Mouse (Mus musculus) kidney, adult 9 months (tissue): ENCODE results near the gene Rnf213.

Experiments used
- DNase-seq: peaks from one replicate; pipeline ENCODE4 v3.0.0; 2022

Gene Rnf213

DNA sequence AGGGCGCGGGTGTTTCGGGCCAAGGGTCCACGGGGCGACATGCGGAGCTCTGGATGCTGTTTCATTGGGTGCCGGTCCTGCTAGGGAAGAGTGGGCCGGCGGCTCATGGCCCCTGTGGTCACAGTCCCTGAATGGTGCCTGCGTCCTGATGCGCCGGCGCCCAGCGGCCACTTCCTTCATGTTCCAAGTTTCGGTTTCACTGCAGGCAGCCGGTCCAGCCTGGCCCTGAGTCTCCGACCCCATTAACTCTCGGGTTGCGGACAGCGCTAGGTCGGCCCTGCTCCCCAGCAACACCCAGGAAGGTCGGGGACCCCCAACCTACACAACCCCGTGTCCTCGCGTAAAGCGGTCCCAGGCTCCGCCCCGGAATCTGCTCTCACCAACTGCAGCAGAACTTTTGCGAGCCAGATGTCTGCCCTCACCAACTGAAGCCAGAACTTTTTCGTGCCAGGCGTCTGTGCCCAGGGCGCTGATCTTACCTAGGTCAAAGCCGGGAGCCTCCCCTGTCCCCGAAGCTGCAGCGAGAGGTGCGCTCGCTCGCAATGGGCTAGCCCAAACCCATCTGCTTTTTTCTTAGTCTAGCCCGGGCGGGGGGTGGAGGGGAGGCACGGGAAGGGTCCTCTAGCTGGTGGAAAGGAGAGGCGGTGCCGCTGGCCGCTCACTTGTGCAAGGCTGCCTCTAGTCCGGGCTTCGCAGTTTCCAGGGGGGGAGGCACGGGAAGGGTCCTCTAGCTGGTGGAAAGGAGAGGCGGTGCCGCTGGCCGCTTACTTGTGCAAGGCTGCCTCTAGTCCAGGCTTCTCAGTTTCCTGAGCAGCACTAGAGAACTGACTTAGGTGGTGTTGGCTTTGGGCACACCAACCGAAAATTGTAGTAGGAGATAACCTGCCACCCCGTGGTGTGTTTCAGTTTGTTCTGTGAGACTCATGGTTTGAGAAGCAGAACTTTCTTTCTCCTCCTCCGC, 2.3 kb upstream of the Rnf213 start:
- peak; percentile 80 for DNase-seq

DNA sequence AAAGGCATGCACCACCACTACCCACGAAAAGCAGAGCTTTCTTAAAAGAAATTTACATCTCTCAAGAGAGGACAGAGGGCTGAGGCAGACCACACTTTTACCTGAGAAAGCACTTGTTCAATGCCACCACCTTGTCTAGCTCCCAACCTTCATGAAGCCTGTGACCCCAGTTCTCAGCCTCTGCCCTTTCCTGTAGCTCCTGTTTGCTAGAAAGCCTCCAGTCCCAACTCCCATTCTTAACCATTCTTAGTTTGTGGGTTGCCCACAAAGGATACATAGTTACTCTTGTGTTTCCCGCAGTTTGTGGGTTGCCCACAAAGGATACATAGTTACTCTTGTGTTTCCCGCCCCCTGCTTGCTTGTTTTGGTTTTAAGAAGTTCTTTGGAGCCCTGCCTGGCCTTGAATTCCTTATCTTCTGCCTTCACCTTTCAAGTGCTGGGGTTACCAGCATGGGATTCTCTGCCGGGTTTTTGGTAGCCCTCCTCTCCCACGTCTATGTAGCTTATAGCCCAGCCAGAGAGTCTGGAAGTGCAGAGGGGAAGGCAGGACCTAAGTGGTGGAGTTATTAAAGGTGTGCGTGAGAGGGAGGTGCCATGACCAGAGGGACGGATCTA, 1.4 kb upstream of the Rnf213 start:
- no peak for DNase-seq

DNA sequence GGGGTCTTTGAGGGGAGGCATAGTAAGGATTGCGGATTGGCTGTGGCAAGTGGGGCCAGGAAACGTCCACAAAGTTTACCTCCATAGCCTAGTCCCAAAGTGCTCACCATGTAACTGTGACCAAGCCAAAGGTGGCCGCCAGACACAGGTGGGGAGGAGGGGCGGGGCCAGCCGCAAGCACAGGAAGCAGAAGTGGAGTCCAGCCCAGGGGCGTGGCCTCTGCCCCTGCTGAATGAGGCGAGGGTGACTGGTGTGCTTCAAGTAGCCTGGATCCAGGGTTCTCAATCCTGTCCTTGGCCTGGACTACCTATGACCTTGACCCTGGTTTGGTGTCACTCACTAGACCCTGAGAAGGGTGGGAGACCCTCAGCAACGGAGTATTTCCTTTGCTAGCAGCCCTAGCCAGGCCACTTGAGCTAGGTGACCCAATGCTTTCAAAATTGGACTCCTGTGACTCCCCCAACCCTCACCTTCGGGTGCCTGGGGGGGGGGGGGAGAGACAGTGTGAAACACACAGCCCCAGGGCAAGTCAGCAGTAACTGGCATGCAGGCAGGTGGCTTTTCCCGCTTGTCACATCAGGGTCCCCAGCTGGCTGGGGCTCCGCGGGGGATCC, 792 bp upstream of the Rnf213 start:
- DNase-seq = peak; percentile 90

DNA sequence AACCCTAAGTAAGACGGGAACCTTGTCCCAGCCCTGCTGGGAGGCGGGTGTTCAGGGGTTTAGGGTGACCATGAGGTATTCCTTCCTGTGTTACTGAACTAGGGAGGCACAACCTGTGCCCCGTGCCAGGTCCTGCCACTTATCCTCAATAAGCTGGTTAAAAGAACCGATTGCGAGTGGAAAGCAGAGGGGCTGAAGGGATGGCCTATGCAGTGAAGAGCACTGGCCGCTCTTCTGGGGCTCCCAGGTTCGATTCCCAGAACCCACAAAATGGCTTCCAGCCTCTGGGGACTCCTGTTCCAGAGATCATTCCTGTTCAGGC, 544 bp downstream of the Rnf213 start:
- DNase-seq = no peak

DNA sequence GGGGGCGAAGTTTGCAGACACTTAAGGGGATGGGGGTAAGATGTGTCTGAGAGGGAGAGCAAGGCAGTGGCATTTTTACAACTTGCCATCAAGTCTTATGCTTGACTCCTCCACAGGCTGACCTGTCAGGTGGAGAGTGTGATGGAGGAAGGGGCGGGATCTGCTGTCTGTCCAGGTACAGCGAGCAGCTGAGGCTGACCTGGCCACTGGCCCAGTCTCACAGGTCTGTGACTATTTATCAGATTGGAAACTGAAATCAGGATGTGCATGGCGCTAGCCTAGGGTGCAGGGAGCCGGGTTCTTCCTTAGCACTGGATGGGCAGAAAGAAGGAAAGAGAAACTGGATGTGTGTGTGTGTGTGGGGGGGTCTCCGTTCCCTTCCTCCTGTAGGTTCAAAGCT, 1.3 kb downstream of the Rnf213 start:
- no peak for DNase-seq

DNA sequence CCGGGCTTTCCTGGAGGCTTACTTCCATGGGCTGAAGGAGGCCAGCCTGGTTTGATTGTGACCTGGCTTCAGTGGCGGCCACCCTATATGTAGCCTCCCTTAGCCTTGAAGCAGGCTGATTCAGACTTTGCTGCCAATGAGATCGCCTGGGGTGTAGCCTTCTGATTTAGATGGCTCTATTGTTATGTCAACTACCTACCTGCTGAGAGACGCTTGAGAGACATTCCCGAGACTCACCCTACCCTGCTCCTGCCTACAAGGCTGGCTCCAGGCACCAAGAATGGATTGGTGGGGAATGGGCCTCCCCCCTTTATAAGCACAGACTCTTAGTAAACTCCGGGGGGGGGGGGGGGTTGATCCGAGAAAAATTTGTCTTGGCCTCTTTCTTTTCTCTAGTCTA, 2.5 kb downstream of the Rnf213 start:
- DNase-seq = no peak

DNA sequence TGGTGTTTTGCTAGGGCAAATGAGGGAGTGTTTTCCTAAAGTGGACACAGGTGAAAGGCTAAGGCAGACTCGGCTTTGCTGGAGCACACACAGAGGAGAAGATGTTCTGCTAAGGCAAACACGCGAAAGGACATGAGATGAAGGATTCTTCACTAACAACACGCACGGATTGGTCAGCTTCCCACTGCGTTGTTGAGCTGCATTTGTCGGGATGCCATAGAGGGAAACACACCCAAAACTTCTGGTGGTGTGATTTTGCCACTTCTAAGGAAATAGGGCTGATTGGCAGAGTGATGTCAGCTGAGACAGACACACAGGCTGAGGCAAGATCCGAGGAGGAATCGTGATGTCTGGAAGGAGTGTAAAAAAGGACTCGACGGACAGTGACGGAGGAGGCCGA, 3.0 kb downstream of the Rnf213 start:
- no peak for DNase-seq

DNA sequence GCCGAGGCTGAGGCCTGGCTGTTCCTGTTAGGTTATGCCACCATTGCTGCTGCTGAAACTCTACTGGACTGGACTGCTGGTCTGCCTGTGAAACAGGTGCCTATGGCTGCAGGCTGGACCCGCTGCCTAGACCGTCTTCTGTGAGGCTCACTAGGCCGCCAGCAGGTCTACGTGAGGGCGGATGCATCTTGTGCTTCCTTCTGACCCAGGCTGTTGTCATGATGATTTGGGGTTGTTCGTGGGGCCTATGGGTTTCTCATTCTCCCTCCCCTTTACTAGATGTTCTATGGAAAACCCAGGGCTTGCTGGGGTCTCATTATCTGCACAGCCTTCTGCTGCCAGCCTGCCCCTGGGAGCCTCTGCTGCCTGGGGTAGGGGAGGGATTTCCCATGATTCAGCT, 3.6 kb downstream of the Rnf213 start:
- no peak for DNase-seq

DNA sequence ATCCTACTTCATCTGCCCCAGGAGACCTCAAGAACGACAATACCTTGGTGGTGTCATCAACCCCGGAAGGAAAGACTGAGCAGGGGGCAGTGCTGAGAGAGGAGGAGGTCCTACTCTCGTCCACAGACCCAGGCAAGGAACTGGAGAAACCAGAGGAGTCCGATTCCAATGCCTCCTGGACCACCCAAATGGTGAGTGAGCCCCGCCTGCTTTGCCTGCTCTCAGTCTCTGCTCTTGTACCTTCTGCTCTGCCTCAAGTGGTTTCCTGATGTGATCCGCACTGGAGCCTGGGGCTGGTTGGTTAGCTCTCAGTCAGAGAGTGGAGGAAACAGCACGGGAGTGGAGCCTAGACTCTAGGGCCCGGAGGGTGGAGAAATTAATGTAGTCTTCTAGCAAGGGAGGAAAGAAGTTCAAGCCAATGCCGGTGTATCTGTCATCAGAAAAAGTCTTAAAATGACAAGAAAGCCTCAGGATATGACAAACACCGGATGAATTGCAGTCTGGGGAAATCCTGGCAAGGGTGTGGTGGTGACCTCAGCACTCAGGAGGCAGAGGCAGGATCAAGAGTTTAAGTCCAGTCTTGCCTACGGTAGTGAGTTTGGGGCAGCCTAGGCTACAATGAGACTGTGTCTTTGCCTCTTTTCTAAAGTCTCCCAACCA, 9.7 kb downstream of the Rnf213 start:
- DNase-seq = no peak

DNA sequence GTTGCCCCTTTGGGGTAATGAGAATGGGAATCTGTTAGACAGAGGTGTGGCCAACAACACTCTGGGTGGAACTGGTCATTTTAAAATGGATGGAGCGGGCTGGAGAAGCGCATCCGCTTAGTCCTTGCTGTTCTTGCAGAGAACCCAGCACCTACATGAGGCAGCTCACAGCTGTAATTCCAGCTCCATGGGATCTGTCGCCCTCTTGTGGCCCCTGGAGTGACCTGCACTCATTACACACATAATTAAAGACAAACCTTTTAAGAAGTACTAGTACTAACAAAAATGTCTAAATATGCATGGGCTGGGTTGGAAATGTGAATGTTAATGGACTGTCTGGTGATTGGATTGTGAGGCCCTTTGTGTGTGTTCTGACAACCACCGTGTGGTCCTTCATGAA, 11.7 kb downstream of the Rnf213 start:
- DNase-seq = peak; percentile 64

DNA sequence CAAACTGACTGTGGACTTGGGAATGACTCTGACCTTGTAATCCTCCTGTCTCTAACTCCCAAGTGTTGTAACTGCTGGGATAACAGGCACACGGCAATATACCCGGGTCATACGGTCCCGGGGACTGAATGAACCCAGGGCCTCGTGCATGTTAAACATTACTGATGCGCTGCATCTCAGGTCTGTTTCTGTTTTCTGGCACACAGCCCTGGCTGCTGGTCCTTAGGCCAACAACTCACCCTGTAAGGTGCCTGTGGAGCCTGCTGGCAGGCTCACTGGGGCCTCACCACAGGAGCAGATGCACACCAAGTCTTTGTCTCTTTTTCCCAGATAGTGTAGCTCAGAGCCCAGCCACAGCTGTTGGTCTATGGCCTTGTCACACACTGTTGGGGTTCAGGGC, 14.5 kb downstream of the Rnf213 start:
- peak; percentile 45 for DNase-seq

DNA sequence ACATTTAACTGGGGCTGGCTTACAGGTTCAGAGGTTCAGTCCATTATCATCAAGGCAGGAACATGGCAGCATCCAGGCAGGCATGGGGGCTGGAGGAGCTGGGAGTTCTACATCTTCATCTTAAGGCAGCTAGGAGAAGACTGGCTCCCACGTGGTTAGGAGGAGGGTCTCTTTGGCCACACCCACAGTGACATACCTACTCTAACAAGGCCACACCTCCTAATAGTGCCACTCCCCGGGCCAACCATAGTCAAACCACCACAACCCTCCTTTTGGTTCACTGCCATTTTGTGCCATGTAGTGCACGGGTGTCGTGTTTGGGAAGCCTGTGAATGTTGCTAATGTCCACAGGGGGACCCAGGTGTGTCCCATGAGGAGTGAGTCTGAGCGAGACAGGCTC, 15.1 kb downstream of the Rnf213 start:
- no peak for DNase-seq

DNA sequence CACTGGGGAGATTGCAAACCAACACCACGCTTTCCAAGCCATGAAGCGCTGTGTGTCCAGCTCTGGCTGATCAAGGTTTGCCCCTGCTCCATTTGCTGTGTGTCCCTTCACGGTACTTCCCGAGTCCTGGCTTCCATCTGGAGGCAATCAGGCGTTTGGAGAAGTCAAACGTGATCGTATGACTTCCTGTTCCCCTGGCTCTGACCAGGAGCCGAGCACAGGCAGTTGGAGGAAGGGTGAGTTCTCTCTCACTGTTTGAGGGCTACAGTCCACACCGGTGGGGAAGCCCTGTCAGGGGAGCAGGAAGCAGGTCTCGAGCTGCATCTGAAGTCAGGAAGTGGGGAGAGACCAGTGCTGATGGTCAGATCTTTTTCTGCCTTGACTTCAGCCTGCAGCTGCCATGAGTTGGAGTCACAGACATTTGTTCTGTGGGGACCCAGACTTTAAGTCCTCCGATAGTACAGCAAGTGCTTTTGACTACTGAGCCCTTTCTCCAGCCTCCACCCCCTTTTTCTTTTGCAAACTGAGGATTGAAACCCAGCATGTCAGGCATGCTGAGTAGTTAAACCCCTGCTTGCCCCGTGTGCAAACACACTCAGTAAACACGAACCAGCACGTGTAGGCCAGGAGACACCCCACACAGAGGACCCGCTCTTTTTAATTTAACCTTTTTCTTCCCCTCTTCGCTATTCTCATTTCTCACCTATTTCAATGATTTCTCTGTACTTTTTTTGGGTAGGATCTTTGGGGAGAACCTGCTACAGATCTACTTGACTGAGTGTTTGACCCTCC, 26.6 kb downstream of the Rnf213 start:
- DNase-seq = no peak

DNA sequence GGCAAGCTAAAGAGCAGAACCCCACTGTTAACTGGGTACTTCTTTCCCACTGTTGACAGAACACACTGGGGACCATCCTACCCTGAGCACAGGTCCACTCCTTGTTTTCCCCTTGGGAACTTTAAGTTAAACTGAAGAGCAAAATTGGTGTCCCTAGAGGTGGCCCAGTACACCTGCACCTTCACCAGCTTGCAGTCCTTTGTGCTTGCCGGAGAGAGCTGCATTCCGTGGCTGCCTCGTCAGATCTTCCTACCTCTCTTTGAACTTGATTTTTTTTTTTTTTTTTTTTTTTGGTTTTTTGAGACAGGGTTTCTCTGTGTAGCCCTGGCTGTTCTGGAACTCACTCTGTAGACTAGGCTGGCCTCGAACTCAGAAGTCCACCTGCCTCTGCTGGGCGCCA, 27.5 kb downstream of the Rnf213 start:
- DNase-seq = no peak

DNA sequence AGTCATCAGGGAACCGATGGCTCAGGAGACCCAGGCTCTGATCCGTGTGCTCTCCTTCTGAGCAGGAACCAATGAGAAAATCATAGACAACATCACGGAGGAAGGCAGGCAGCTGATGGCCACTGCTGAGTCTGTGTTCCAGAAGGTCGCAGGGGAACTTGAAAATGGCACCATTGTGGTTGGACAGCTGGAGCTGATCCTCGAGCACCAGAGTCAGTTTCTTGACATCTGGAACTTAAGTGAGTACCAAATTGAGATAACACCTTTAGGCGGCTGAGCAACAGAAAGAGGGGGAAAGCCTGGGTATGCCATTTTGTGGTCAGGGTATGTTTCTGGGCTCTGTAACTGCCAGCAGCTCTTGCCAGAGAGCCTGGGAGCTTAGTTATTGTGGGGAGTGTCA, 34.5 kb downstream of the Rnf213 start:
- DNase-seq = no peak

DNA sequence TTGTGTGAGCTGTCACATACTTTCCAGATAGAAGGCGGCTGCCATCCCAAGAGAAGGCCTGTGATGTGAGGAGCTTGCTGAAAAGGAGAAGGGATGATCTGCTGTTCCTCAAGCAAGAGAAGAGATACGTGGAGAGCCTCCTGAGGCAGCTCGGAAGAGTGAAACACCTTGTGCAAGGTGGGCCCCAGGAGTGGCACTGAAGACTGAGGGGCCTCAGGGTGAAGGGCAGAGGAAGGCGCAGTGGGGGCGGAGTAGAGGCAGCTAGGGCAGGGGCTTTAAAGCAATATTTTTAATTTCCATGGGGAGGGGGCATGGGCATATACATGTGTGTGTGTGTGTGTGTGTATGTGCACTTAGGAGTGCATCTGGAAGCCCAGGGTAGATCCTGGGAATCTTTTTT, 35.1 kb downstream of the Rnf213 start:
- DNase-seq = no peak

DNA sequence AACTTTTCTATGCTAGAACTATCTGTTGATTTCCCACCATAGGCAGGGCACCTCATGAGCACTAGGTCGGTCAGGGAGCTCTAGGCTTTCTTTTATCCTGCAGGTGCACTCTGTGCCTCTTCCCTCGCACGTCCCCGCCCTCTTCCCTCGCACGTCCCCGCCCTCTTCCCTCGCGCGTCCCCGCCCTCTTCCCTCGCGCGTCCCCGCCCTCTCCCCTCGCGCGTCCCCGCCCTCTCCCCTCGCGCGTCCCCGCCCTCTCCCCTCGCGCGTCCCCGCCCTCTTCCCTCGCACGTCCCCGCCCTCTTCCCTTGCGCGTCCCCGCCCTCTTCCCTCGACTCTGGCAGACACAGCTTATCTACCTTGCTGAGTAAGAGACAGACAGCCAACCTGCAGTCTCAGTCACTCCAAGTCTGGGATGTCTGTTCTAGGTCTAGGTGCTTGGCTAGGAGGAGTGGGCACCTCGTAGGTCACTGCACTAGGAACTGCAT, 35.8 kb downstream of the Rnf213 start:
- DNase-seq = peak; percentile 57

DNA sequence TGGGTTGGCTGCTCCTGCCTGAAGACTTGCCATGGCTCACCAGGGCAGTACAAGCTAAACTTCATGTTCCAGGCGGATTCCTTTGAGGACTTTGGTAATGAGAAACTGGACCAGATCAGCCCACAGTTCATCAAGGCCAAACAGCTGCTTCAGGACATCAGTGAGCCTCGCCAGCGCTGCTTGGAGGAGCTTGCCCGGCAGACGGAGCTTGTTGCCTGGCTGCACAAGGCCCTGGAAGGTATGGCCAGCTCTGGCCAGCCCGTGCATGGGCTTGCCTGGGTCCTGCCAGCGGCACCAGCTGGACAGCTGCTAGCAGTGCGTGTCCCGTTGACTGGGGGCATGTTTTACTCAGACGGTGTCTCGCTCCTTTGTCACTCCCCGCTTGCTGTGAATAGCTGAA, 38.6 kb downstream of the Rnf213 start:
- no peak for DNase-seq

DNA sequence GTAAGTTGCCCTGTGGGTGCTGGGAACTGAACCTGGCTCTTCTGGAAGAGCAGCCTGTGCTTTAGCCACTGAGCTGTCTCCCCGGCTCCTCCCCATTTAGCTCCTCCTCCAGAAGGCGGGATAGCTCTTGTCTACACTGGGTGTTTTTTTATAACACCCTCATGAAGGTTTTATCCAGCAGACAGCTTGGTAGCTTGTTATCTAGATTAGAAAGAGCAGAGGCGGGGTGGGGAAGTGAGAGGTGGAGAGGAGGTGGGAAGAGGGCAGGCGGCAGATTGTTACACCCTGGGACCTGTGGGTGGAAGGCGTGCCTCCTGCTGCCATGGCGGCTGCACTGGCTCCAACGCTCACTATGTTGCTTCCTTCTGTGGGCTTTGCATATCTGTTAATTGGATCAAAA, 39.8 kb downstream of the Rnf213 start:
- DNase-seq = no peak

DNA sequence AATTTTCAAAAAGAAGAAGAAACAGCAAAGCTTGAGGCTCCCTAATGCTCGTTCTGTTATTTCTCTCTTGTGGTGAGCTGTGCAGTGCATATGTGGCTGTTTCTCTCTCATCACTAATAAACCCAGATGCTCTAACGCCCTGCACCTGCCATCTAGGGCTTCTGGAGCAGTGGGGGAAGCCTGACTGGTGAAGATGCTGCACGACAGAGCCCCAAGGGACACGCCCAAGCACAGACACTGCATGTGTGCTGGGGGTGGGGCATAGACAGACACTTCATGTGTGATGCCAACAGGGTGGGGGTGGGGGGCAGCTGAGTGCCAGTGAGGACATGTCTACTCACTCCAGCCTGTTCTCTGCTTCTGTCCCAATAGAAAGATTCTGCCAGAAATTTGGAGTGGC, 41.4 kb downstream of the Rnf213 start:
- no peak for DNase-seq

DNA sequence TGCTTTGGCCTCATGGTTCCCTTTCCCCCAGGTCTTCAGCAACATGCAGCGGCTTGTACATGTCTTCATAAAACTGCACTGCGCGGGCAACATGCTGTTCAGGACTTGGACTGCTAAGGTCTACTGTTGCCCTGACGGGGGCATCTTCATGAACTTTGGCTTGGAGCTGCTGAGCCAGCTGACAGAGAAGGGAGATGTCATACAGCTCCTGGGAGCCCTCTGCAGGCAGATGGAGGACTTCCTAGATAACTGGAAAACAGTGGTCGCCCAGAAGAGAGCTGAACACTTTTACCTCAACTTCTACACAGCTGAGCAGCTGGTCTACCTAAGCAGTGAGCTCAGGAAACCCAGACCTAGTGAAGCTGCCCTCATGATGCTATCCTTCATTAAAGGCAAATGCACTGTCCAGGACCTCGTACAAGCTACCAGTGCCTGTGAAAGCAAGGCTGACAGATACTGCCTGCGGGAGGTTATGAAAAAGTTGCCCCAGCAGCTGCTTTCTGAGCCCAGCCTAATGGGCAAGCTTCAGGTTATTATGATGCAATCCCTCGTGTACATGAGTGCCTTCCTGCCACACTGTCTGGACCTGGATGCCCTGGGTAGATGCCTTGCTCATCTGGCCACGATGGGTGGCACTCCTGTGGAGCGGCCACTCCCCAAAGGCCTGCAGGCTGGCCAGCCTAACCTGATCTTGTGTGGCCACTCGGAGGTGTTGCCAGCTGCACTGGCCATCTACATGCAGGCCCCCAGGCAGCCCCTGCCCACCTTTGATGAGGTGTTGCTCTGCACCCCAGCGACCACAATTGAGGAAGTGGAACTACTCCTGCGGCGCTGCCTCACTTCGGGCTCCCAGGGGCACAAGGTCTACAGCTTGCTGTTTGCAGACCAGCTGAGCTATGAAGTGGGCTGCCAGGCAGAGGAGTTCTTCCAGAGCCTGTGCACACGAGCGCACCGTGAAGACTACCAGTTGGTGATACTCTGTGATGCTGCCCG, 43.3 kb downstream of the Rnf213 start:
- peak; percentile 54 for DNase-seq
